Mouse (Mus musculus) c-Kit-positive CD71-negative TER-119-negative erythroid progenitor cells, embryonic 14.5 days (primary cell): Measurements from ENCODE around the gene Nebl.
"Not testable (repeated sequence)": the region's sequence is repeated elsewhere in the genome, so short reads cannot be mapped to it uniquely, and the experiment has no call there.

Experiments used
- DNase-seq: peaks from one replicate; pipeline ENCODE4 v3.0.0-alpha.2; 2013; ENCODE audit warnings: low read depth

Nebl gene

DNA sequence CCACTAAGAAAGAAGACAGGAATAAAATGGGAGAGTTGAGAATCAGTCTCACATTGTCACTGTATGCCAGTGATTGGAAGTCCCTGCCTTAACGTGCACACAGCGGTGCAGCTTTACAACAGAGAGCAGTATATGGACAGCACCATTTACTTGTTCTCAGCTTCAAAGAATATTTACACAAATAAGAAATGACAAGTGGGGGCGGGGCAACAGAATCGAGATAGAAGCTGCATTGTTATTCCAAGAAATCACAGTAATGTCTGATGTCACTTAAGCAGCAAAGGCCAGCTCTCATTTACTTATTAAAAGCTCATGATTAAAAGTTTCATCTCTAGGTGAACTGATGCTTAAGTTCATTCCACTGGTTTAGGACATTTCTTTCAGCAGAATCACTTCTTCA lies 328.8 kb downstream of the Nebl start:
- no peak for DNase-seq

DNA sequence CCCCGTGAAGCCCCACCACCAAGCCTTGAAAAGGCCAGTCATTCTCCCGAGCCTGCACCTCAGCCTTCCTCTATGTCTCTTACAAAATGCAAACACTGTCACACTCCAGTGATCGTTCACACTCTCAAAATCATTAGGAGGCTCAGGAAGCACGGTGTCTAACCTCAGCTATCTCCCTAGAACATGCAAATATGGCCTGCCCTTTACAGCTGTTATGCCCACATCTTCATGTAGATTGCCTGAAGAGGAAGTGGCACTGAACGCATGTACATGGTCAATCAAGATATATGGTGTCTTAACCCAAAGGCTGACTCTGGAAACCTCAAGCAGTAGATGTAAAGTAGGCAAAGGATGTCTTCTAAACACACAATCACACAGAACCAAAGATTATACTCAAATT lies 335.0 kb downstream of the Nebl start:
- no peak for DNase-seq

DNA sequence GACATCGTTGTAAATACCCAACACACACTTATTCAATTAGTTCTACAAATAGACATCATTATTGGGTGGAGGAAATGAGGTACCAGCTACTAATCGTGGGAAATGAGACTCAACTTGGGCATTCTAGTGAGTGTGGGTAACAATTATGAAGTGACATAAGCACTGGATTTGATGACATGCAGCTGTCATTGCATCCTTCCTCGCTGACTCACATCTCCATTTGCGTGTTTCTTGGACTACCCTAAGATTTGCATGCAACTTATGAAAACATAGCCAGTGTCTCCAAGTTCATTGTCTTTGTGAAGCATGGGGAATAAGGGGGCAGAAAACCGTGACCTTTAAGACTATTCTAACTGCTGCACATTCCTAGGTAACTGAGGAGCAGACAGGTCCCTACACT lies 339.9 kb downstream of the Nebl start:
- DNase-seq: no peak

DNA sequence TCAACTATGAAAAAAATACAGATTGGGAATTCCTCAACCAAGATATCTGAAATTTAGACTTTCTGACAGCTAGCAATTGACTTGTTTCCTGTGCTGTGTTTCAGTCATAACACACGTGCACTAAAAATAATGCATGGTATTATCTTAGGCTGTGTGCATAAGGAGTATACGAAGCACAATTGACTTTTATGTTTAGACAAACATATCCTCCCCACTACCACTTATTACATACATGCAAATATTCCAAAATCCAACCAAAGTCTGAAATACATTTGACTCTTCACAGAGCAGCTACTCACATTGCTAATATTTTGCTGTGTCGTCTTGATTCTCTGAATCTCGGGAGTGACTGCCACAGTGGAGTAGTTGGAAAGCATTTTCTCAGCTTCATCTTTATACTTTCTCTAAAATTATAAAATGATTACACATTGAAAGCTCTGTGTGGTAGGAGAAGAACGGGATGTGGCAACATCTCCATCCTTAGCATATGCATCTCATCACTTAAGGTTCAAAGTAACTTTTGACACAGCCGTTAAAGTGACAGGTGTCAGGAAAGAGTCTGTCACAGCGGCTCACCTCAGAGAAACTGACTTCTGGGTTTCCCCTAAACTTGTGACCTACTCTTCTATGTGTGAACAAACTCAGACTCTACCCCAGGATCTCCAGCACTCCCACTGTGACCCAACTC lies 340.6 kb downstream of the Nebl start:
- no peak for DNase-seq

GRCm38 (mm10) chr2:17389886-17390285 lies 341.4 kb downstream of the Nebl start:
- no peak for DNase-seq

- DNase-seq: no peak
Observed at GRCm38 (mm10) chr2:17389379-17389778, 341.9 kb downstream of the Nebl start.

DNA sequence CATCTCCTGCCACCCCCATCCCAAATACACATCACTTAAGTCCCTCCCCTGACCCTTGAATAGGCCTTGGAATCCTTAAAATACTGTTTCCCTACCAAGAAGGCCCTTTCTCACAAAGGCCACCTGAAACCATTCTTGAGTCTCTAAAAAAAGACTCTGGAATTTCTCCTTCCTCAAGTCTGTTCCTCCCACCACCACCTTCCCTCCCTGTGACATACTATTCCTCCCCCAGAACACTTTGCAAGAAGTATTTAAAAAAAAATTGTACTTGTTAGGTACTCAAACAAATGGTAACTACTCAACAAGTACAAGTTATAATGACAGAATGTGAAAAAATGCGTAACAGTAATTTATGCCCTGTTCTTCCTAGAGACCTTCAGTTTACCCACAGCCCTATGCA lies 349.0 kb downstream of the Nebl start:
- DNase-seq: no peak

DNA sequence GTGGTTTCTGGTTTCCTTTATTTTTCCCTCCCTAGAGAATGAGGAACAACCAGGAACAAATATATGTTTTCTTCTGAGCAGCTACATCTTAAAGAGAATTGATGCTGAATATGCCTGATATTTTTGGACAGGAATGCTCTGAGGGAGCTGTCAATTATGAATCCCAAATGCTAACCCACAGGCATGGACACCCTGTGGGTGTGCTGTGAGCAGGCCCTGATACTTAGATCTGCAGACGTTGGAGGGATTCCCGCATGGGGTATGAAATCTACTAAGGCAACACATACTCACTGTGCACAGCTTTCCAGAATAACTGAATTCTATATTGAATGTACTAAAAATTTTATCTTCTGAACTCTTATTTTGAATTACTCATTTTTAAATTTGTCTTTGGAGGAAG lies 355.3 kb downstream of the Nebl start:
- DNase-seq: no peak

DNA sequence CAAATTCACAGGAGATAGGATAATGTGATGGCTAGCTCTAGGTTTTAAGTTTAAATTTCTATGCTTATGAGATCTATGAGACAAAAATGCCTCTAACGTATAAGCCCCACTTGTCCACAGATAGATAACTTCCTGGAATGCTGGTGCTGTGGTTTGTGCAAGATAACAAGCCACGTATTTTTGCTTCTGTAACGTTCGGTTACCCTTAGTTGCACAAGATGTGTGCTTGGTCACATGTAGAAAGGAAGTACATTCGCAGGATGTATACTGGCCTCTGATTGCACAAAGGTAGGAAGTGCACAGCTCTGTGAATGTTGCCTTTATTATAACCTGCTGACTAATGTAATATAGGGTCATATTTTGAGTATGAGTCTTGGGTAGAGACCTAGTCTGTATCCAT lies 365.6 kb downstream of the Nebl start:
- no peak for DNase-seq

DNA sequence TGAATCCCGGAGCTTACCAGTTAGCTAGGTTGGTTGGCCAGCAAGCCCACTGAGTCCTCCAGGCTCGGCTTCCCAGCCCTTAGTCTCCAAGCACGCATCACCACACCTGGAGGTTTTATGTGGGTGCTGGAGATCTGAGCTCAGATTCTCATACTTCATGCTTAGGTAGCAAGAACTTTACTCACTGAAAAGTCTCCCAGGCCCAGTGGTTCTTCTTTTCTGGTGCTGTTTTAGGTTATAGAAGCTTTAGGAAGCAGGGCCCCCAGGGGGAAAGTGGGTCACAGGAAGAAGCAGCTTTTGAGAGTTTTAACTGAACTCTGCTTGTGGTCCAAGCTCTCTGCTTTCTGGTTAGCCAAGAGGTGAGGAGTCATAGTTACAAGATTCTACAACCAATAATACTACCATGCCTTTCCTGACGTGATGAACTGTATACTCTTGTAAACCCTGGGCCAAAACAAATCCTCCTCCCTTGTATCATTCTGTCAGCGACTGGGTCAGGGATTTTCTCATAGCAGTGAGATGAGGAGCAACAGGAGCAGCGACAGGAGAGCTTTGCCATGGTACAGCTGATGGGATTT lies 366.2 kb downstream of the Nebl start:
- no peak for DNase-seq

DNA sequence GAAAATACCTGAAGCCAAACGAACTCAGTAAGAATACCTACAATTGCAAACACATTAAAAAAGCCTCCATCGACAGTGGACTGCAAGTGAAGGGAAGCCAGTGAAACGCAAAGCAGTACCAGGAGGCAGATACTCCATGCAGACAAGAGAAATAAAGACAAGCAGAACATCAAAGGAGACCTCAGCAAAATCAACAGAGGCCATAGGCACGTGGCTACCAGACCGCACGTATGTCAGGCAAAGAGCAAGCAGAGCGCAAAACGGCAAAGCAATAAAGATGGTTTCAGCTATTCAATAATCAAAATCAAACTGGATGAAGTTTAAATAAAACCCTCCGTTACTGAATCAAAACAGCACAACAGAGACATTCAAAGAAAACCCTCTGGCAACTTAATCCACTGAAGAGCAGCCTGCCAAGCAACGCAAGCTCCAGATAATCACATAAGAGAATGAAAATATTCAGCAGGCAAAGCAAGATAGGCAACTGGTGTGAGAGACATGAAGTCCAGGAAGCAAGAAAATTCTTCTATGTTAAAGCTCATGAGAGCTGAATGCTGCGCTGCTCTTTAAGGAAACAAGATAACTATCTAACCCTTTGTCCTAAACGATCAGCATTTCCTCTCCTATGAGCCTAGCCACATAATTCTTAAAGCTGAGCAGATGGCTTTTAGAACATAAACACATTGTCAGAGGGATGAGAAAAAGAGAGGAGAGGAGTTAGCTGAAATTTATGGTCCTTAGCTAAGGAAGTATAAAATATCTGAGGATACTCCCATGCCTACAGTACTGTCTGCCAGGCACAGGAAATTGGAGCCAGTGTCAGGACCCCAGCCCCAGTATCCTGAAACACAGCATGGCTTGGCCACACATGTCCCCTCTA lies 367.7 kb downstream of the Nebl start:
- DNase-seq: no peak

DNA sequence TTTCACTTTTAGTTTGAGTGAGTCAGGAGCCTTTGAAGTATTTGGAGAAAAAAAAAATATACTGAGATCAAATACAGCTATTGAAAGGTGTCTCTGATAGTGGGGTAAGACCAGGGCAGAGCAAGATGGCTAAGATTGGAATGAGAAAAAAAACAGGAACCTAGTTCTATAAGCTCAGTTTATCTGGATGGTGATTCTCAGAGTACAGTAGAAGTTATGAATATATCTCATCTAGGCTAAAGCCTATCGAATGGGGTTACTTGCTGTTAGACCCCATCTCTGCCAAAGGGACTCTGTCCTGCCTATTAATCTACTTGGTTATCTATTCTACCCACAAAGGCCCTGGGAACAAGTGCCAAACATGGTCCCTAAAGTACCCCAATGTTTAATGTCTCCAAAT lies 369.1 kb downstream of the Nebl start:
- no peak for DNase-seq

DNA sequence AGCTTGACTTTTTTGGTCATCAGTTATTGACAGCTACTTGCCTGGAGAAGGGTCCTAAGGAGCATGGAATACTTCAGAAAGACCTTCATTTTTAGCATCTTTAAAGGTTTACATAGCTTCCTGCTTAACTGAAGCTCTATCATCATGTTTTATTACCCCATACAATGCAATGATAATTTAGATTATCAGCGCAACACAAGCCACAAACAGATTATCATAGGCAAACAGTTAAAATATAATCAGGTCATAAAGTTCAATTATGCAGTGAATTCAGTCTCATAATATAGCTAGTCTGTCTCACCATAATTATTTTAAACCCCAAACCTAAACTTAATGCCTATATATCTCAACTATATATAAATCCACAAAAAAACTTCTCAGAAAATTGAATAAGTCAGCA lies 386.6 kb downstream of the Nebl start:
- DNase-seq: no peak

DNA sequence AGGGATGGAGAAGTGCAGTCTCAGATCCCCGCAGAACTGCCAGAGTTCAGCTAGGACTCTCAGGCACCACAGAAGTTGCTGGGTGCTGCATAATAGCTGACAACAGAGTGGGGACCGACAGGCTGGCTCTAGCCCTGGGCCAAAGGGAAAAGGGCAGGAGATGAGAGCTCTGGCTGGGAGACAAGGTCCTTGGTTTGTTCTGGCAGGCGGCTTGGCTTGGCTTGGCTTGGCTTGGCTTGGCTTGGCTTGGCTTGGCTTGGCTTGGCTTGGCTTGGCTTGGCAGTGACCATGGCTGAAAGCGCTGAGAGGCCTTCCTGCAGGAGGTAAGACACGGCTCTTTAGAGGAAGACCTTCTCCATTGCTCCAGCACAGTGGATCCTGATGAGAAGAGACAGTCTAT lies 395.8 kb downstream of the Nebl start:
- no peak for DNase-seq

GRCm38 (mm10) chr2:17326590-17326989 lies 404.7 kb downstream of the Nebl start:
- DNase-seq: no peak

GRCm38 (mm10) chr2:17316850-17317249 lies 414.4 kb downstream of the Nebl start:
- no peak for DNase-seq

GRCm38 (mm10) chr2:17301379-17301778 lies 429.9 kb downstream of the Nebl start:
- DNase-seq: no peak

DNA sequence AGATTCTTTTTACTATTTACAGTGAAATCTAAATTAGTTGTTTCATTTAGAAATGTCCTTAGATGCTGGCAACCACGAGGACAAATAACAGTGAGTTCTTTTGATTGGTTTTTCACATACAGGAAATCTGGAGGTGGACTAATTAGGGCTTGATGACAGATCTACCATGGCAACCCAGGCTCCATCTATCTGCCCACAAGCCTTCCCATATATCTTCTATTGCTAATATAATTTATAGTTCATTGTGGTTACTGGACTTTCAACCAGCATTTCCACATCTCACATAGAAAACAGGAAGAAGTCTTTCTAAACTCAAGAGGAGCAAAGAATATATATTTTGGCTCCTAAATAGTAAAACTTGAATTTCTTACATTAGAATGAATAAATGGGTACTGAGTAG lies 433.8 kb downstream of the Nebl start:
- DNase-seq: no peak

GRCm38 (mm10) chr2:17295257-17295656 lies 436.0 kb downstream of the Nebl start:
- DNase-seq: not testable (repeated sequence)
